Mouse (Mus musculus): ENCODE results near the gene Rorc.
A peak's percentile ranks its signal among the peaks of the same experiment; 100 is the strongest.

DNA sequence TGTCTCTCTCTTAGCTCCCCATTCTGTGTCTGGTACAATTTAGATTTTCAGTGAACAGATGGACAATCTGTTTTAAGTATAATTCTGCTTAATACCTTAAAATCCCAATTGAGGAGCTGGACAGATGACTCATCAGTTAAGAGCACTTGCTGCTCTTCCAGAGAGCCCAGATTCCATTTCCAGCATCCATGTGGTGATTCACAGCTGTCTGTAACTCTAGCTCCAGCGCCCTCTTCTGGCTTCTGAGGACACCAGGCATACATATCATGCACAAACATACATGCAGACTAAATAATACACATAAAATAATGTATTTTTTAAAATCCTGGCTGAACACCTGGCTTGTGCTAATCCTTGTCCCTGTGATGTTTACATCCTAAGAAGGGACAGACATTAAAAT lies 11.8 kb upstream of the Rorc start:
- peak; percentile 39 to 52 (median 43) for TF ChIP-seq CTCF (IDR thresholded peaks at IDR 0.05 in 2 of 3, conservative IDR thresholded peaks at IDR 0.05 in 1 of 3; ENCODE audit: control insufficient read depth in 1 of 3, insufficient read depth in 1 of 3, low read depth in 2 of 3, low read length in 3 of 3, poor library complexity in 1 of 3, severe bottlenecking in 1 of 3)
- no peak for TF ChIP-seq BHLHE40 (IDR thresholded peaks at IDR 0.05; ENCODE audit: borderline replicate concordance, low read depth, low read length)
- no peak for TF ChIP-seq TCF12 (IDR thresholded peaks at IDR 0.05; ENCODE audit: low read depth, low read length)
- no peak for TF ChIP-seq POLR2AphosphoS5 (IDR thresholded peaks at IDR 0.05; ENCODE audit: borderline replicate concordance, low read depth, low read length)
- no peak for TF ChIP-seq CHD1 (IDR thresholded peaks at IDR 0.05; ENCODE audit: low read depth, low read length)
- TF ChIP-seq TBP (IDR thresholded peaks at IDR 0.05; ENCODE audit: low read depth, low read length): no peak
- TF ChIP-seq POLR2A (IDR thresholded peaks at IDR 0.05; ENCODE audit: control insufficient read depth in 1 of 2, insufficient read depth in 1 of 2, low read depth in 1 of 2, low read length in 2 of 2, poor library complexity in 1 of 2): no peak
- peak; percentile 57 for TF ChIP-seq SMC3 (IDR thresholded peaks at IDR 0.05; ENCODE audit: low read depth, low read length)
- no peak for TF ChIP-seq SIN3A (IDR thresholded peaks at IDR 0.05; ENCODE audit: low read length)
- no peak for TF ChIP-seq EP300 (IDR thresholded peaks at IDR 0.05; ENCODE audit: low read depth in 1 of 2, low read length in 2 of 2)
- TF ChIP-seq ZNF384 (IDR thresholded peaks at IDR 0.05; ENCODE audit: low read depth, low read length): no peak
- no peak for TF ChIP-seq USF1 (IDR thresholded peaks at IDR 0.05; ENCODE audit: low read depth, low read length)

Data from MEL (cell line).